Comparison of ENCODE assay signal across 22 mouse cellular contexts in genomic region chr15:38387617-38388016, GRCm38 (mm10).
"Had no signal": no experiment of that assay in that cellular context is flagged by ENCODE, and none has a peak within 500 bp of the region (broad histone marks: within the 10 kb centered on the region; RNA-seq: fewer than 3 reads in every experiment).

No protein-coding gene starts in this region.

- H3K36me3 ChIP-seq: heart, embryonic 10.5 days; heart, embryonic 12.5 days; hindbrain, embryonic 10.5 days; hindbrain, embryonic 12.5 days; kidney, embryonic 15.5 days; limb, embryonic 10.5 days; limb, embryonic 12.5 days had no signal

- H3K27ac ChIP-seq: hindbrain, embryonic 10.5 days; hindbrain, embryonic 12.5 days; hindbrain, embryonic 14.5 days; kidney, embryonic 15.5 days; kidney, postnatal 0 days; limb, embryonic 10.5 days; limb, embryonic 12.5 days had no signal

- DNase-seq: gastrocnemius, adult 2 months; gastrocnemius, postnatal 10 days; gastrocnemius, postnatal 25 days; heart, adult 18-20 months; heart, postnatal 10 days; heart, postnatal 4 days; kidney, adult 11 months; kidney, adult 2 months; kidney, adult 9 months; kidney, postnatal 14 days; kidney, postnatal 36 days; layer of hippocampus, adult 9-11 months; liver had no signal

- H3K27me3 ChIP-seq: heart, embryonic 12.5 days; hindbrain, embryonic 12.5 days; kidney, embryonic 15.5 days; limb, embryonic 12.5 days had no signal

- H3K4me3 ChIP-seq: gastrocnemius, adult 2 months; heart, embryonic 10.5 days; heart, embryonic 12.5 days; hindbrain, embryonic 10.5 days; hindbrain, embryonic 12.5 days; kidney, embryonic 15.5 days; limb, embryonic 10.5 days; limb, embryonic 12.5 days had no signal
